Mouse (Mus musculus): ENCODE results near the gene Lrrc4c. TPM values are rescaled to one million over a fixed set of nuclear protein-coding genes. Genes with fewer than 3 reads are reported as not detected.
A peak's percentile ranks its signal among the peaks of the same experiment; 100 is the strongest.

Gene Lrrc4c
- total and polyA plus RNA-seq, 2 experiments from 2014 or later = 51.8 to 66.4 TPM

DNA sequence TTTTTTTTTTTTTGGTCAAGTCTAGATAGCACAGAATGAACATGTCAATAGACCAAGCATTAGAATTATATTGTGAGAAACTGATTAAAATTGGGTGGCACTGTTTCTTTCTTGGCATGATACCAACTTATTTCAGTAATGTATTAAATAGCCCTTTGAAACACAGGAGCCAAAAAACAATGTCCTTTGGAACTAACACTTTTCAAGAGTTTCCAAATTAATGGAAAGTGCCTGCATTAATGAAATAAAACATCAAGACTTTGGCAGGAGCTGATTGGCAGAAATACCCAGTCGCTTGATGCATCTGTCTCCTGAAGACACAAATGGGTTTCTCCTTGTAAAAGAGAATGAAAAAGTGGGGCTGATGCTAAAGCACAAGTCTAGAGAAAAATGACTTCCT is 1184.5 kb downstream of the Lrrc4c start:
- Histone ChIP-seq H3K4me1 (ENCODE audit: insufficient read depth, low read length) (no peaks in the 10 kb centered on the region), H3K9me3 (ENCODE audit: low read length) (no peaks in the 10 kb centered on the region), H3K27ac (ENCODE audit: low read depth, low read length) (no peak overlapping the region), H3K36me3 (ENCODE audit: insufficient read depth, low read length) (no peaks in the 10 kb centered on the region), H3K4me2 (ENCODE audit: low read depth, low read length, poor library complexity, severe bottlenecking) (no peak overlapping the region), H3K4me3 (ENCODE audit: low read depth, low read length) (no peak overlapping the region), H3K9ac (replicated peaks; ENCODE audit: low read length, poor library complexity, severe bottlenecking) (no peak overlapping the region), H3K27me3 (ENCODE audit: insufficient read depth, low read length) (no peaks in the 10 kb centered on the region)
- TF ChIP-seq CTCF (IDR thresholded peaks at IDR 0.05) = no peak
- DNase-seq (ENCODE audit: low spot score) = no peak
- WGBS = 82% methylated on average over 1 of the region's 1 CpGs
- ATAC-seq (ENCODE audit: low FRiP score) = no peak

GRCm38 (mm10) chr2:97504902-97505301 is 1186.9 kb downstream of the Lrrc4c start:
- H3K4me1 ChIP-seq (ENCODE audit: insufficient read depth, low read length) = no peaks in the 10 kb centered on the region
- no peak overlapping the region for H3K9ac ChIP-seq (replicated peaks; ENCODE audit: low read length, poor library complexity, severe bottlenecking)
- H3K4me3 ChIP-seq (ENCODE audit: low read depth, low read length) = no peak overlapping the region
- H3K27me3 ChIP-seq (ENCODE audit: insufficient read depth, low read length) = no peaks in the 10 kb centered on the region
- H3K9me3 ChIP-seq (ENCODE audit: low read length) = no peaks in the 10 kb centered on the region
- 79% methylated on average over 5 of the region's 5 CpGs for WGBS
- H3K36me3 ChIP-seq (ENCODE audit: insufficient read depth, low read length) = no peaks in the 10 kb centered on the region
- H3K4me2 ChIP-seq (ENCODE audit: low read depth, low read length, poor library complexity, severe bottlenecking) = no peak overlapping the region
- DNase-seq (ENCODE audit: low spot score) (no peak), ATAC-seq (ENCODE audit: low FRiP score) (no peak)
- no peak for TF ChIP-seq CTCF (IDR thresholded peaks at IDR 0.05)
- no peak overlapping the region for H3K27ac ChIP-seq (ENCODE audit: low read depth, low read length)

DNA sequence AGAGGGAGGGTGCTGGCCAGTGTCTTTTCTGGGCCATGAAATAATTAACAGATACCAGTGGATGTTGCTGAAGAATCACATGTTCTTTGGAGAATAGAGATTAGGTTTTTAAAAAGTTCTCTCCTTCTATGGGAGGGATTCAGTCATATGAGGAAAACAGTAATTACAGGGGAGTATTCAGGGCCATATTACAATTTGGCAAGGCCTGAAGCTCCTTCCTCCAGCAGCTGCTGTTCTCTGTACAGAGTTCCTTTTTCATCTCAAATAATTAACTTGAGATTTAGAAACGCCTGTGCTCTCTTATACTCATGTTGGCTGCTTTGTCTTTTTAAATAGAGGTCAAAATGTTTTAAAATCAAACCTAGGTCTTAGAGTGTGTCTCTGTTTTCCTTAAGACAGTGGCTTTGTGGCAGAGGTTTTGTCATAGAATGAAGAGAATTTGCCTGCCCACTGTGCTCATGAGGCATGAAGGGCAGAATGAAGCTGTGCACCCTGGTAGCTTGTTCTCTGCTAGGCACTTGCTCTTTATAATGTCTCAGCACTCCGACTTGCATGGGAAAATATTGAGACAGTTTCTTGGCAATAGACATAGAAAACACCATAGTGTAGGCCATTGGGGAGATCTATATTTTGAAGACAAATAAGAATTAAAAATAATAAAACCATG is 1206.4 kb downstream of the Lrrc4c start:
- DNase-seq (ENCODE audit: low spot score) = peak; percentile 55
- WGBS = 20% methylated on average over 2 of the region's 2 CpGs
- H3K9me3 ChIP-seq (ENCODE audit: low read length) = no peaks in the 10 kb centered on the region
- no peak overlapping the region for H3K4me2 ChIP-seq (ENCODE audit: low read depth, low read length, poor library complexity, severe bottlenecking)
- H3K4me3 ChIP-seq (ENCODE audit: low read depth, low read length) = no peak overlapping the region
- no peak overlapping the region for H3K9ac ChIP-seq (replicated peaks; ENCODE audit: low read length, poor library complexity, severe bottlenecking)
- H3K27ac ChIP-seq (ENCODE audit: low read depth, low read length) = no peak overlapping the region
- no peak for ATAC-seq (ENCODE audit: low FRiP score)
- no peaks in the 10 kb centered on the region for H3K36me3 ChIP-seq (ENCODE audit: insufficient read depth, low read length)
- TF ChIP-seq CTCF (IDR thresholded peaks at IDR 0.05) = no peak
- no peaks in the 10 kb centered on the region for H3K4me1 ChIP-seq (ENCODE audit: insufficient read depth, low read length)
- H3K27me3 ChIP-seq (ENCODE audit: insufficient read depth, low read length) = no peaks in the 10 kb centered on the region

DNA sequence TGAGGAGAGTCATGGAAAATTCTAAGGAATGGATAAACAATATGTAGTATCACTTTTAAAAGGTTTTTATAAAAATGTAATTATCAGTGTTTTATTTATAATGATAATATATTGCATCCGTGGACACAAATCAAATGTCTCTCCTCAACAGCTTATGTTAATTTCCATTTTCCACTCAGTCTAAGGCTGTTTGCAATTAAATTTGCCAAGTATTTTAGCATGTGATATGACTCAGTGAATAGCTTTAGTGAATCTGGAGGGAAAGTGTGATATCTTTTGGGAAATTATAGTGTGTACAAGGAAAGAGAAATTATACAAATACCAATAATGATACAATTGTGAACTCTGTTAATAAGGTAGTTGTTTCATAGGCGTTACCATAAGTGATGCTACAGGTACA is 1207.1 kb downstream of the Lrrc4c start:
- Histone ChIP-seq H3K4me1 (ENCODE audit: insufficient read depth, low read length) (no peaks in the 10 kb centered on the region), H3K4me2 (ENCODE audit: low read depth, low read length, poor library complexity, severe bottlenecking) (no peak overlapping the region), H3K27ac (ENCODE audit: low read depth, low read length) (no peak overlapping the region), H3K4me3 (ENCODE audit: low read depth, low read length) (no peak overlapping the region), H3K36me3 (ENCODE audit: insufficient read depth, low read length) (no peaks in the 10 kb centered on the region), H3K27me3 (ENCODE audit: insufficient read depth, low read length) (no peaks in the 10 kb centered on the region), H3K9me3 (ENCODE audit: low read length) (no peaks in the 10 kb centered on the region), H3K9ac (replicated peaks; ENCODE audit: low read length, poor library complexity, severe bottlenecking) (no peak overlapping the region)
- ATAC-seq (ENCODE audit: low FRiP score) (no peak), DNase-seq (ENCODE audit: low spot score) (no peak)
- 84% methylated on average over 2 of the region's 2 CpGs for WGBS
- TF ChIP-seq CTCF (IDR thresholded peaks at IDR 0.05) = no peak

GRCm38 (mm10) chr2:97530622-97531021 is 1212.7 kb downstream of the Lrrc4c start:
- TF ChIP-seq CTCF (IDR thresholded peaks at IDR 0.05) = no peak
- ATAC-seq (ENCODE audit: low FRiP score) (no peak), DNase-seq (ENCODE audit: low spot score) (no peak)
- no peak overlapping the region for H3K27ac ChIP-seq (ENCODE audit: low read depth, low read length)
- WGBS = 78% methylated on average over 4 of the region's 4 CpGs
- H3K4me2 ChIP-seq (ENCODE audit: low read depth, low read length, poor library complexity, severe bottlenecking) = no peak overlapping the region
- no peaks in the 10 kb centered on the region for H3K27me3 ChIP-seq (ENCODE audit: insufficient read depth, low read length)
- no peak overlapping the region for H3K4me3 ChIP-seq (ENCODE audit: low read depth, low read length)
- H3K9ac ChIP-seq (replicated peaks; ENCODE audit: low read length, poor library complexity, severe bottlenecking) = no peak overlapping the region
- no peaks in the 10 kb centered on the region for H3K9me3 ChIP-seq (ENCODE audit: low read length)
- no peaks in the 10 kb centered on the region for H3K4me1 ChIP-seq (ENCODE audit: insufficient read depth, low read length)
- H3K36me3 ChIP-seq (ENCODE audit: insufficient read depth, low read length) = no peaks in the 10 kb centered on the region

DNA sequence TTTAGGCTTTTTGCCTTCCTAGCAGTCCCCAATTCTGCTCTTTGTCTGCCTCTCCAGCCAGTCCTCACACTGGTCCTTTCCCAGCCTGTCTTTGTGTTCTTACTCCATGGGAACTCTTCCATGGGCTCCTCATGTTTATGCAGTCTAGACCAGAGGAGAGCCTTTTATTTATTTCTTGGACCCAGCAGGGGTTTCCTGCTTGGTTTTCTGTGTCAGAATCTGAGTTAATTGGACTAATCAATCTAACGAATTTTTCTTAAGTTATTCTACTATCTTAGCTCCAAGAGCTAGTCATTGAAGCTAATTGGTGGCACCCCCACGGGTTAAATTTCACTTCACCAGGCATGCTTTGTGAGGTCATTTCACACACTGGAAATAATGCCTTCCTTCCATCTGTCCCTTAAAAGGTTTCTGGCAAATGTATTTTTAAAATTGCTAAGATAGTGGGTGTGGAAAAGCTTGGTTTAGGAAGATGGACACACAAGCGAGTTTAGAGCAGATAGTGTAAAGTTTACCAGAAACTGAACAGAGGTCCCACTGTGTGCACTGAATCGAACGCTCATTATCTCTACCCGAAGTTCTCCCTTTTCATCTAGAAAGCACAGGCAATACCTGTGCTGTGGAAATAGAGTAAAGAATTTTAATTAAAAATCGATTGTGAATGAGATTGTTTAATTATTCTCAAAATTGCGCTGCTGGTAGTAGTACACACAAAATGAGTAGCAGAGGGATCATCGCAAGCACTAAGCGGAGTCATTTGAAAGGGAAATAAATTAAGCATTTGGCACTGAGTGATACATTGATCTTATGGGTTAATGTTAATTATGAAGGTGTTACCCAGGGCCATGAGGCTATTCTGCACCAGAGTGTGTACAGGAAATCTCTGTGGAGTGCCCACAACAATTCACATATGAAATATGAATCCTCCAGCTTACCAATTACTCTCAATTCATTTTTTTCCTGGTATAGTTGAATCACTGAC is 1226.0 kb downstream of the Lrrc4c start:
- H3K27me3 ChIP-seq (ENCODE audit: insufficient read depth, low read length) = no peaks in the 10 kb centered on the region
- TF ChIP-seq CTCF (IDR thresholded peaks at IDR 0.05) = no peak
- peak; percentile 58 for DNase-seq (ENCODE audit: low spot score)
- no peak overlapping the region for H3K27ac ChIP-seq (ENCODE audit: low read depth, low read length)
- no peaks in the 10 kb centered on the region for H3K9me3 ChIP-seq (ENCODE audit: low read length)
- no peaks in the 10 kb centered on the region for H3K4me1 ChIP-seq (ENCODE audit: insufficient read depth, low read length)
- H3K4me2 ChIP-seq (ENCODE audit: low read depth, low read length, poor library complexity, severe bottlenecking) = no peak overlapping the region
- no peak overlapping the region for H3K9ac ChIP-seq (replicated peaks; ENCODE audit: low read length, poor library complexity, severe bottlenecking)
- WGBS = 63% methylated on average over 10 of the region's 10 CpGs
- no peak overlapping the region for H3K4me3 ChIP-seq (ENCODE audit: low read depth, low read length)
- no peak; the same call in 1 of the 2 replicates for ATAC-seq (ENCODE audit: low FRiP score)
- no peaks in the 10 kb centered on the region for H3K36me3 ChIP-seq (ENCODE audit: insufficient read depth, low read length)
